Mouse (Mus musculus) forebrain, postnatal 0 days (tissue): ENCODE results near the gene Gstm5. TPM values are rescaled to one million over a fixed set of nuclear protein-coding genes. Genes with fewer than 3 reads are reported as not detected.

Experiments used
- ATAC-seq: fragments of 200-750 bp; cut with Nextera tagmentation; 2 replicates; pipeline ENCODE4 v1.8.0; 2017; ENCODE audit warnings: mild to moderate bottlenecking, moderate library complexity
- DNase-seq: peaks from one replicate; pipeline ENCODE4 v3.0.0-alpha.2; 2015
- H3K27ac ChIP-seq: fragments of 300-500 bp; sonication (generic); 2 replicates; pipeline ENCODE4 v1.5.1; 2014; ENCODE audit warnings: low read depth, mild to moderate bottlenecking, antibody characterized with exemption, low read length, moderate library complexity, mixed read lengths
- H3K27me3 ChIP-seq: fragments of 300-500 bp; sonication (generic); 2 replicates; pipeline ENCODE4 v1.6.1; 2014; ENCODE audit warnings: mild to moderate bottlenecking, low read length, mixed read lengths; ENCODE audit not compliant: insufficient read depth
- H3K36me3 ChIP-seq: fragments of 300-500 bp; sonication (generic); 2 replicates; pipeline ENCODE4 v1.6.1; 2014; ENCODE audit warnings: mild to moderate bottlenecking, moderate library complexity; ENCODE audit not compliant: insufficient read depth
- H3K4me1 ChIP-seq: fragments of 300-500 bp; sonication (generic); 2 replicates; pipeline ENCODE4 v1.6.1; 2014; ENCODE audit warnings: antibody characterized with exemption; ENCODE audit not compliant: insufficient read depth
- H3K4me2 ChIP-seq: fragments of 300-500 bp; sonication (generic); 2 replicates; pipeline ENCODE4 v1.6.1; 2014; ENCODE audit warnings: low read depth, mild to moderate bottlenecking, moderate library complexity
- H3K4me3 ChIP-seq: fragments of 300-500 bp; sonication (generic); 2 replicates; pipeline ENCODE4 v1.5.1; 2014; ENCODE audit warnings: low read depth, low read length, mixed read lengths
- H3K9ac ChIP-seq: fragments of 300-500 bp; sonication (generic); 2 replicates; pipeline ENCODE4 v1.6.1; 2014; ENCODE audit warnings: mild to moderate bottlenecking
- H3K9me3 ChIP-seq: fragments of 300-500 bp; sonication (generic); 2 replicates; pipeline ENCODE4 v1.6.1; 2016; ENCODE audit warnings: low read length
- CTCF ChIP-seq: sonication (generic); IDR thresholded peaks from 2 replicates; pipeline ENCODE4 v1.5.1; 2016; ENCODE audit warnings: antibody characterized with exemption, control low read depth, low read depth
- WGBS: fragments of 180-500 bp; shearing (Covaris S2); extraction: QIAGEN DNeasy Blood & Tissue Kit; methylation state at CpG from one replicate; pipeline ENCODE4 v1.1.7; 2014; 5-methylcytosine and 5-hydroxymethylcytosine counted together
- polyA plus RNA-seq: library from polyadenylated mRNA; unstranded; fragments of >200 nt; fragmentation: Nextera tagmentation; extraction: Ambion mirVana; gene quantifications from 2 replicates; pipeline ENCODE4 v1.2.1, GENCODE M21; 2015
- total RNA-seq: library from RNA; depleted of rRNA; stranded (reverse); fragments of >200 nt; gene quantifications from 2 replicates; pipeline ENCODE4 v1.2.3, GENCODE M21; 2014

Gene Gstm5
- total and polyA plus RNA-seq, 2 experiments from 2014 or later: 141 to 250 TPM

DNA sequence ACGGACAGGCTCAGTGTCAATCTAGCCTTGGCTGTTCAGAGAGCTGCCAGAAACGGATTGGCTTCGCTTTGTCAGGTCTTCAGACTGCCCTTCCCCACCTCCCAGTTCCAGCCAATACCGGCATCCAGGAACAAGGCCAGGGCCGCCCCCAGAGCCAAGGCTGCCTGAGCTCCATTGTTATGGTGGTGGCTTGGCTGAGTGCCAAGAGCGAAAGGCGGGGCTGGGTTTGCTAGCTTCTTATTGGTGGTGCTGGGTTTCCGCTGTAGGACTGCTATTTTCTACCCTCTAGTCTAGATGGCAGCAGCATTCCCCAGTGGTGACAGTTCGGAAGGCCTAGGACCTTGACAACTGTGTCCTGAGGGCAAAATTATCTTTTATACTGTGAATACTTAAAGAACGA lies 36.0 kb downstream of the Gstm5 start, which contains the start of gene Gstm7:
Gene Gstm7, minus strand, starts transcription at position 148 of the 400 bp plus-strand sequence.
- DNase-seq (peak; percentile 95), ATAC-seq (peak; percentile 95)
- 4% methylated on average over 10 of the region's 10 CpGs for WGBS
- Histone ChIP-seq H3K27me3 (no peaks in the 10 kb centered on the region), H3K36me3 (no peaks in the 10 kb centered on the region), H3K27ac (peak within 1 kb of the TSS; percentile 67), H3K4me3 (peak within 1 kb of the TSS; percentile 26), H3K4me2 (peak within 1 kb of the TSS; percentile 44), H3K9me3 (no peaks in the 10 kb centered on the region), H3K4me1 (no peaks in the 10 kb centered on the region; the same call in 1 of the 2 replicates), H3K9ac (peak within 1 kb of the TSS; percentile 36)
- TF ChIP-seq CTCF: peak; percentile 48

DNA sequence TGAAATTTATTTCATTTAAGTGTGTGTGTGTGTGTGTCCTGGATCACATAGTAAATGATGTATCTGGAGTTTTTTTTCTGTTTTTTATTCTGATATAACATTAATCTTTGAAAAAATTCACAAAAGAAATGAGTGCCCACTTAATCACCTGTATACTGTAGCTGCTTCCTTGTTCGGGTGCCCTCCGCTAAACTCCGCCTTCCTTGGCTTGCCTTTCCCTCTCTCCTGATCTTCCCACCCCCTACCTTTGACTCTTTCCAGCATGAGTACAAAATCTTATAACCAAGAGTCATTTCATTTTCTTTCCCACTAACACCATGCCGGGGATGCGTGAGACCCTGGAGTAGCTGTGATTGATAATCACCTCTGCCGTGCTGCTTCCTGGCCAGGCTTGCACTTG lies 36.5 kb downstream of the Gstm5 start:
- no peak for DNase-seq
- no peak for ATAC-seq
- no peak overlapping the region for H3K4me2 ChIP-seq
- no peak overlapping the region for H3K9ac ChIP-seq
- WGBS: 67% methylated on average over 6 of the region's 6 CpGs
- H3K9me3 ChIP-seq: no peaks in the 10 kb centered on the region
- TF ChIP-seq CTCF: no peak
- H3K27ac ChIP-seq: peak overlapping the region; percentile 45; the same call in 1 of the 2 replicates
- no peaks in the 10 kb centered on the region; the same call in 1 of the 2 replicates for H3K4me1 ChIP-seq
- H3K4me3 ChIP-seq: no peak overlapping the region
- H3K27me3 ChIP-seq: no peaks in the 10 kb centered on the region
- no peaks in the 10 kb centered on the region for H3K36me3 ChIP-seq

DNA sequence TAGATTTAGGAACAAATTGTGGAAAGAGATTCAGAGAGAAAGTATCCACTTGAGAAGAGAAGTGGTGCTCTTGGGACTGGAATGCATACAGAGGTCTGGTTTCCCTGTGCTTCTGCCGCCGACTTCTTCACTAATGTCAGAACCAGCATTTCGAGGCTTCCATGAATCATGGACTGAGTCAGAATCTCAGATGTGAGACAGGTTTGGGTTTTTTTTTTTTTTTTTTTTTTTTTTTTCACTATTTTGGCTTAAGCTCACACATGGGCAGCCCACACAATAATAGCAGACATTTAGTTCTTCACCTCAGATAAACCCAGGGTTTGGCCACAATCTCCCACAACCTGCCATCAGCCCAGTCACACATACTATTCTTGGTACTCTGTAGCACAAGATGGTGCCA lies 39.6 kb downstream of the Gstm5 start:
- ATAC-seq: no peak
- Histone ChIP-seq H3K27ac (no peak overlapping the region), H3K4me2 (no peak overlapping the region), H3K27me3 (no peaks in the 10 kb centered on the region), H3K9me3 (no peaks in the 10 kb centered on the region), H3K36me3 (no peaks in the 10 kb centered on the region), H3K4me3 (no peak overlapping the region), H3K9ac (no peak overlapping the region), H3K4me1 (peaks cover 12% of the 10 kb centered on the region; the same call in 1 of the 2 replicates)
- 87% methylated on average over 3 of the region's 3 CpGs for WGBS
- no peak for TF ChIP-seq CTCF
- DNase-seq: no peak

DNA sequence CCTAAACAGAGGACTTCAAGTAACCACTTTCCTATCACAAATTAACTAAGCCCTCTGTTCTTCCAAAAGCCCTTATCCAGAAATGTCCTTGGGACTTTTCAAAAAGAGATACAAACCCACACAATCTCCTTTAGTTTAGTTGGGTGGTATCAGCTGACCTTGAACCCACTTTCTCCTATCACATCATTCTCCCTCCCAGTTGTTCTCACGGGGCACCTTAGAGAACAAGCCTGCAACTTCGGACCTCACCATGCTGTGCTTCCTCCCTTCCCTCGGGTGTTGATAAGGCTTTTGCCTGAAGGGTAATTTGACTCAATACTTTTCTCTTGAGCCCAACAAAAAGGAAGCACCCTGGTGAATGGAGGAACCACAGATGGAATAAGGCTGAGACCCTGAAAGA lies 40.3 kb downstream of the Gstm5 start:
- Histone ChIP-seq H3K27ac (no peak overlapping the region), H3K4me2 (no peak overlapping the region)

DNA sequence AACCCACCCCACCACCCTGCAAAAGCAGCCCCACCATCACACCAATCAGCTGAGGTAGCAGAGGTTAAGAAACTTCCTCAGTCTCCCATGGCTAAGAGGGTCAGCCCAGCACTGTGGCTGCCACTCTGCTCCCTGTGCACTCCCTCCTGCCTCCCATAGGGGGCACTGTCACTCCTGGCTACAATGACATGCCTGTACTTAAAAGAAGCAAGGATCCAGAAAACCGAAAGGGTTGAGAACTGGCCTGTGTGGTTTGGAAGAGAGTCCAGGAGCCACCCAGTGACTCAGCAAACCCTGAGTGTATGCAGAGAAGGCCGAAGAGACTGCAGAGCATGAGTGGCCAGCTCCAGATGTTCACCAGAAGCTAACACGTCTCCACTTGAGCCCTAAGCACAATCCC lies 43.8 kb downstream of the Gstm5 start:
- Histone ChIP-seq H3K27ac (peak overlapping the region; percentile 79), H3K4me3 (no peak overlapping the region), H3K4me1 (peaks cover 22% of the 10 kb centered on the region), H3K9ac (no peak overlapping the region), H3K27me3 (no peaks in the 10 kb centered on the region), H3K9me3 (no peaks in the 10 kb centered on the region), H3K4me2 (no peak overlapping the region), H3K36me3 (no peaks in the 10 kb centered on the region)
- DNase-seq: no peak
- peak; percentile 30 for ATAC-seq
- 38% methylated on average over 3 of the region's 3 CpGs for WGBS
- peak; percentile 77 for TF ChIP-seq CTCF

More for the DNA sequence above, 40.3 kb downstream of the Gstm5 start:
- H3K4me1 ChIP-seq: peaks cover 17% of the 10 kb centered on the region; the same call in 1 of the 2 replicates
- DNase-seq: no peak
- H3K36me3 ChIP-seq: no peaks in the 10 kb centered on the region
- H3K9me3 ChIP-seq: no peaks in the 10 kb centered on the region
- WGBS: 68% methylated on average over 3 of the region's 3 CpGs
- H3K27me3 ChIP-seq: no peaks in the 10 kb centered on the region
- no peak overlapping the region for H3K9ac ChIP-seq
- no peak overlapping the region for H3K4me3 ChIP-seq
- TF ChIP-seq CTCF: no peak
- ATAC-seq: no peak

DNA sequence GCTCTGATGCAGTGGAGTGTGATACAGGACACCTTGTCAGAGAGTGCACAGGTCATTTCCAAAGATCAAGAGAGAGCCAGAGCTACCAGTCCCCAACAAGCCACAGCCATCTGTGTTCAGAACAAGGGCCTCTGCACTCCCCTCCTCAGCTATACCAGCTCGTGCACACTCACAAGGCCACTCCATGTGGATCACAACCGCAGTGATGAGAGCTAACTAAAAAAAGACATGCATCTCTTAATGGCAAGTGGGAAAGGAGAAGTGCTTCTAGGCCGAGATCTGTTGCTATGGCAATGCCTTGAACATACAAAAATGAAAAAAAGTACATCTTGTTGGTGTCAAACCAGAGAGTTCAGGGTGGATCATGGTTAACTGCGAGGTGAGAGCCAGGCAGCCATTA lies 44.2 kb downstream of the Gstm5 start:
- H3K4me1 ChIP-seq: peaks cover 22% of the 10 kb centered on the region
- H3K36me3 ChIP-seq: no peaks in the 10 kb centered on the region
- no peaks in the 10 kb centered on the region for H3K9me3 ChIP-seq
- H3K27me3 ChIP-seq: no peaks in the 10 kb centered on the region
- no peak overlapping the region for H3K4me3 ChIP-seq
- H3K27ac ChIP-seq: peak overlapping the region; percentile 79
- ATAC-seq: peak; percentile 74
- H3K4me2 ChIP-seq: no peak overlapping the region
- no peak for TF ChIP-seq CTCF
- WGBS: 33% methylated on average over 4 of the region's 4 CpGs
- H3K9ac ChIP-seq: no peak overlapping the region
- DNase-seq: peak; percentile 62

DNA sequence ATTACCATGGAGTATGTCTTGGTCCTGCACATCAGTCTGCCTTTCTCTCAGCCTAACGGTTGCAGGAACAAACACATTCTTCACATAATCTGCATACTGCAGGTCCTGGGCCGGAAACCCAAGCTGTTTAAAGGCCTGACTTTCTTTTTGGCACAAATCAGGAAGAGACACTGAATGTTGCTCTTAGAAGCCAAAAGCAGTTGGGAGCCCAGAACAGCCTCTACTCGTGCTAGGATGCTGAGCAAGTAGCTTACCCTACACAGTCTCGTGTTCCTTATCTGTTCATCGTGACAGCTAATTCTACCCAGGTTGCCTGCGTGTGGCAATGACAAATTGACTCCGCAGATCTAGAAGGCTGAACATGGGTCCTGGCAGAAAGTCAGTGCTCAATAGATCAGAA lies 44.9 kb downstream of the Gstm5 start:
- H3K9ac ChIP-seq: no peak overlapping the region
- no peak overlapping the region for H3K4me2 ChIP-seq
- peaks cover 22% of the 10 kb centered on the region for H3K4me1 ChIP-seq
- H3K27ac ChIP-seq: peak overlapping the region; percentile 79
- no peak overlapping the region for H3K4me3 ChIP-seq
- no peaks in the 10 kb centered on the region for H3K36me3 ChIP-seq
- 0 out of 2 replicates have a peak, but pooled peaks have one; percentile 3 for ATAC-seq
- H3K27me3 ChIP-seq: no peaks in the 10 kb centered on the region
- 67% methylated on average over 7 of the region's 7 CpGs for WGBS
- peak; percentile 38 for DNase-seq
- TF ChIP-seq CTCF: no peak
- H3K9me3 ChIP-seq: no peaks in the 10 kb centered on the region
